Mouse (Mus musculus): ENCODE measurements around the gene Gpc5. TPM values are rescaled to one million over a fixed set of nuclear protein-coding genes. Genes with fewer than 3 reads are reported as not detected.

Gene Gpc5
- not detected in 2 replicates for total RNA-seq (2012; rRNA removed)
- not detected in 2 replicates for total RNA-seq (2014; rRNA removed)
- 0.14 TPM in 1 of 2 replicates, not detected in the other for polyA plus RNA-seq (2012; ENCODE audit: insufficient read length, low read depth)

GRCm38 (mm10) chr14:115092081-115092480, at the start of gene Gpc5:
Gene Gpc5 (plus strand): TSS chr14:115092215.
- Histone ChIP-seq H3K4me3 (replicated peaks in 1 of 3; ENCODE audit: low read depth in 2 of 3, low read length in 2 of 3, poor library complexity in 1 of 3) (peak within 1 kb of the TSS; percentile 35 to 50 (median 49)), H3K79me2 (replicated peaks; ENCODE audit: control insufficient read depth, extremely low read depth, insufficient read depth, poor library complexity, severe bottlenecking) (no peaks in the 10 kb centered on the region), H3K4me2 (ENCODE audit: insufficient read depth, low read depth, poor library complexity, severe bottlenecking) (peak within 1 kb of the TSS; percentile 71), H3K9ac (ENCODE audit: insufficient read depth, low read depth) (no peak within 1 kb of the TSS; the same call in 1 of the 2 replicates), H3K9me3 (replicated peaks; ENCODE audit: low read length) (peaks cover 5% of the 10 kb centered on the region), H3K36me3 (replicated peaks in 1 of 2; ENCODE audit: control insufficient read depth in 1 of 2, insufficient read depth in 1 of 2, low read length in 1 of 2) (no peaks in the 10 kb centered on the region), H3K27me3 (replicated peaks) (peaks cover 23% of the 10 kb centered on the region), H3K4me1 (ENCODE audit: control insufficient read depth in 1 of 2, insufficient read depth in 2 of 2) (peaks cover 0 to 6% of the 10 kb centered on the region in 2 experiments; a peak in 2 of 4 replicates), H3K27ac (ENCODE audit: insufficient read depth, low read depth) (no peak within 1 kb of the TSS)
- TF ChIP-seq CTCF (conservative IDR thresholded peaks at IDR 0.05 in 1 of 2, IDR thresholded peaks at IDR 0.05 in 1 of 2; ENCODE audit: low read depth in 2 of 2, low read length in 2 of 2), result no peak
- no peak for TF ChIP-seq GABPA (IDR thresholded peaks at IDR 0.05; ENCODE audit: insufficient replicate concordance, low read depth, low read length)
- dilution Hi-C loops (cut with MboI; ENCODE audit: extremely low pct_ligation_motif_present, extremely low pct_unique_long_range_greater_than_20kb, low sequenced_read_pairs), result no loop called here
- peak; percentile 68 for DNase-seq (ENCODE audit: extremely low read depth)
- in situ Hi-C loops (cut with MboI; ENCODE audit: low pct_ligation_motif_present, low pct_unique_long_range_greater_than_20kb, low sequenced_read_pairs), result loop anchor here (25.0 kb wide), 1 partner anchor 295 kb away; no protein-coding TSS in a partner anchor

GRCm38 (mm10) chr14:115042660-115043059, 49.4 kb upstream of the Gpc5 start:
- TF ChIP-seq SIN3A (IDR thresholded peaks at IDR 0.05; ENCODE audit: low read length), result peak; percentile 81
- peak; percentile 90 for TF ChIP-seq MXI1 (IDR thresholded peaks at IDR 0.05; ENCODE audit: low read depth, low read length)
- TF ChIP-seq POLR2AphosphoS2 (IDR thresholded peaks at IDR 0.05; ENCODE audit: low read depth, low read length), result peak; percentile 77; the same call in 1 of the 2 replicates
- peak; percentile 28 for TF ChIP-seq MAX (IDR thresholded peaks at IDR 0.05; ENCODE audit: low read length)
- TF ChIP-seq CTCF (conservative IDR thresholded peaks at IDR 0.05 in 1 of 2, IDR thresholded peaks at IDR 0.05 in 1 of 2; ENCODE audit: low read depth in 2 of 2, low read length in 2 of 2), result no peak
- TF ChIP-seq MAZ (IDR thresholded peaks at IDR 0.05; ENCODE audit: low read depth, low read length), result 0 out of 2 replicates have a peak, but pooled peaks have one; percentile 25
- TF ChIP-seq ZNF384 (IDR thresholded peaks at IDR 0.05; ENCODE audit: low read depth, low read length), result peak; percentile 71
- TF ChIP-seq POLR2A (IDR thresholded peaks at IDR 0.05; ENCODE audit: low read depth, low read length), result no peak; the same call in 1 of the 2 replicates
- TF ChIP-seq MYC (IDR thresholded peaks at IDR 0.05; ENCODE audit: low read depth, low read length), result peak; percentile 83
- peak; percentile 64 for DNase-seq (ENCODE audit: extremely low read depth)
- Histone ChIP-seq H3K9me3 (replicated peaks; ENCODE audit: low read length) (no peaks in the 10 kb centered on the region), H3K27ac (ENCODE audit: insufficient read depth, low read depth) (peak overlapping the region; percentile 61; the same call in 1 of the 2 replicates), H3K36me3 (replicated peaks in 1 of 2; ENCODE audit: control insufficient read depth in 1 of 2, insufficient read depth in 1 of 2, low read length in 1 of 2) (peaks cover 39 to 54% of the 10 kb centered on the region in 2 experiments), H3K27me3 (replicated peaks) (no peaks in the 10 kb centered on the region), H3K9ac (ENCODE audit: insufficient read depth, low read depth) (peak overlapping the region; percentile 100), H3K4me2 (ENCODE audit: insufficient read depth, low read depth, poor library complexity, severe bottlenecking) (peak overlapping the region; percentile 59), H3K79me2 (replicated peaks; ENCODE audit: control insufficient read depth, extremely low read depth, insufficient read depth, poor library complexity, severe bottlenecking) (peaks cover 58% of the 10 kb centered on the region), H3K4me1 (ENCODE audit: control insufficient read depth in 1 of 2, insufficient read depth in 2 of 2) (peaks cover 0 to 21% of the 10 kb centered on the region in 2 experiments; a peak in 3 of 4 replicates), H3K4me3 (replicated peaks in 1 of 3; ENCODE audit: low read depth in 2 of 3, low read length in 2 of 3, poor library complexity in 1 of 3) (peak overlapping the region; percentile 73 to 89 (median 78))
- in situ Hi-C loops (cut with MboI; ENCODE audit: low pct_ligation_motif_present, low pct_unique_long_range_greater_than_20kb, low sequenced_read_pairs), result no loop called here
- dilution Hi-C loops (cut with MboI; ENCODE audit: extremely low pct_ligation_motif_present, extremely low pct_unique_long_range_greater_than_20kb, low sequenced_read_pairs), result no loop called here

- DNase-seq (ENCODE audit: extremely low read depth), result no peak
- Histone ChIP-seq H3K27me3 (replicated peaks) (no peaks in the 10 kb centered on the region), H3K9ac (ENCODE audit: insufficient read depth, low read depth) (peak overlapping the region; percentile 100), H3K36me3 (replicated peaks in 1 of 2; ENCODE audit: control insufficient read depth in 1 of 2, insufficient read depth in 1 of 2, low read length in 1 of 2) (peaks cover 43 to 60% of the 10 kb centered on the region in 2 experiments), H3K79me2 (replicated peaks; ENCODE audit: control insufficient read depth, extremely low read depth, insufficient read depth, poor library complexity, severe bottlenecking) (peaks cover 58% of the 10 kb centered on the region), H3K4me2 (ENCODE audit: insufficient read depth, low read depth, poor library complexity, severe bottlenecking) (peak overlapping the region; percentile 41), H3K4me3 (replicated peaks in 1 of 3; ENCODE audit: low read depth in 2 of 3, low read length in 2 of 3, poor library complexity in 1 of 3) (peak overlapping the region; percentile 73 to 89 (median 78)), H3K4me1 (ENCODE audit: control insufficient read depth in 1 of 2, insufficient read depth in 2 of 2) (peaks cover 0 to 21% of the 10 kb centered on the region in 2 experiments; a peak in 3 of 4 replicates), H3K27ac (ENCODE audit: insufficient read depth, low read depth) (peak overlapping the region; percentile 33; the same call in 1 of the 2 replicates), H3K9me3 (replicated peaks; ENCODE audit: low read length) (no peaks in the 10 kb centered on the region)
- in situ Hi-C loops (cut with MboI; ENCODE audit: low pct_ligation_motif_present, low pct_unique_long_range_greater_than_20kb, low sequenced_read_pairs), result no loop called here
- dilution Hi-C loops (cut with MboI; ENCODE audit: extremely low pct_ligation_motif_present, extremely low pct_unique_long_range_greater_than_20kb, low sequenced_read_pairs), result no loop called here
- TF ChIP-seq CTCF (conservative IDR thresholded peaks at IDR 0.05 in 1 of 2, IDR thresholded peaks at IDR 0.05 in 1 of 2; ENCODE audit: low read depth in 2 of 2, low read length in 2 of 2) (no peak), POLR2A (IDR thresholded peaks at IDR 0.05; ENCODE audit: low read depth, low read length) (peak; percentile 62), UBTF (IDR thresholded peaks at IDR 0.05; ENCODE audit: low read depth, low read length) (no peak), TCF12 (IDR thresholded peaks at IDR 0.05; ENCODE audit: low read depth, low read length) (no peak), GABPA (IDR thresholded peaks at IDR 0.05; ENCODE audit: insufficient replicate concordance, low read depth, low read length) (no peak), SIN3A (IDR thresholded peaks at IDR 0.05; ENCODE audit: low read length) (peak; percentile 9; the same call in 1 of the 2 replicates), SMC3 (IDR thresholded peaks at IDR 0.05; ENCODE audit: low read depth, low read length) (no peak), JUND (conservative IDR thresholded peaks at IDR 0.05; ENCODE audit: low read depth, low read length) (no peak), ZKSCAN1 (IDR thresholded peaks at IDR 0.05; ENCODE audit: borderline replicate concordance, low read depth, low read length) (no peak), MAX (IDR thresholded peaks at IDR 0.05; ENCODE audit: low read length) (no peak), USF2 (conservative IDR thresholded peaks at IDR 0.05; ENCODE audit: low read depth, low read length) (no peak), E2F4 (IDR thresholded peaks at IDR 0.05; ENCODE audit: insufficient replicate concordance, low read depth, low read length) (no peak), IRF4 (IDR thresholded peaks at IDR 0.05; ENCODE audit: low read depth, low read length) (no peak), POLR2AphosphoS2 (IDR thresholded peaks at IDR 0.05; ENCODE audit: low read depth, low read length) (peak; percentile 27; the same call in 1 of the 2 replicates), ZMIZ1 (IDR thresholded peaks at IDR 0.05; ENCODE audit: low read depth, low read length) (peak; percentile 14; the same call in 1 of the 2 replicates), HCFC1 (IDR thresholded peaks at IDR 0.05; ENCODE audit: low read depth, low read length) (no peak), TBP (conservative IDR thresholded peaks at IDR 0.05; ENCODE audit: low read depth, low read length) (no peak), MXI1 (IDR thresholded peaks at IDR 0.05; ENCODE audit: low read depth, low read length) (no peak)
Measured at GRCm38 (mm10) chr14:115044016-115044415, 48.0 kb upstream of the Gpc5 start.

Data from CH12.LX (cell line).